Mouse (Mus musculus) stomach, embryonic 15.5 days (tissue): ENCODE measurements around the gene Mapk10. TPM values are rescaled to one million over a fixed set of nuclear protein-coding genes. Genes with fewer than 3 reads are reported as not detected.

Experiments used
- ATAC-seq: fragments of 200-750 bp; cut with Nextera tagmentation; 2 replicates; pipeline ENCODE4 v1.8.0; 2017; ENCODE audit warnings: low read depth, moderate number of reproducible peaks, moderate TSS enrichment; ENCODE audit not compliant: insufficient read depth, low FRiP score
- H3K27ac ChIP-seq: fragments of 300-500 bp; sonication (generic); 2 replicates; pipeline ENCODE4 v1.5.1; 2015; ENCODE audit warnings: mild to moderate bottlenecking, inconsistent platforms
- H3K27me3 ChIP-seq: fragments of 300-500 bp; sonication (generic); replicated peaks from 2 replicates; pipeline ENCODE4 v1.6.1; 2015; ENCODE audit warnings: inconsistent platforms
- H3K36me3 ChIP-seq: fragments of 300-500 bp; sonication (generic); 2 replicates; pipeline ENCODE4 v1.6.1; 2015; ENCODE audit warnings: inconsistent platforms
- H3K4me1 ChIP-seq: fragments of 300-500 bp; sonication (generic); 2 replicates; pipeline ENCODE4 v1.6.1; 2015; ENCODE audit warnings: inconsistent platforms
- H3K4me2 ChIP-seq: fragments of 300-500 bp; sonication (generic); 2 replicates; pipeline ENCODE4 v1.6.1; 2015; ENCODE audit warnings: mild to moderate bottlenecking, inconsistent platforms
- H3K4me3 ChIP-seq: fragments of 300-500 bp; sonication (generic); replicated peaks from 2 replicates; pipeline ENCODE4 v1.5.1; 2015; ENCODE audit warnings: inconsistent platforms
- H3K9ac ChIP-seq: fragments of 300-500 bp; sonication (generic); 2 replicates; pipeline ENCODE4 v1.6.1; 2015; ENCODE audit warnings: inconsistent platforms
- H3K9me3 ChIP-seq: fragments of 300-500 bp; sonication (generic); 2 replicates; pipeline ENCODE4 v1.6.1; 2016; ENCODE audit warnings: inconsistent platforms
- WGBS: fragments of 180-500 bp; shearing (Covaris S2); methylation state at CpG from one replicate; pipeline ENCODE4 v1.1.7; 2015; 5-methylcytosine and 5-hydroxymethylcytosine counted together
- polyA plus RNA-seq: library from polyadenylated mRNA; unstranded; fragments of >200 nt; fragmentation: Nextera tagmentation; extraction: Ambion mirVana; gene quantifications from 2 replicates; pipeline ENCODE4 v1.2.1, GENCODE M21; 2015

The Mapk10 gene
- polyA plus RNA-seq, 1 experiment from 2014 or later = 4.8 TPM

DNA sequence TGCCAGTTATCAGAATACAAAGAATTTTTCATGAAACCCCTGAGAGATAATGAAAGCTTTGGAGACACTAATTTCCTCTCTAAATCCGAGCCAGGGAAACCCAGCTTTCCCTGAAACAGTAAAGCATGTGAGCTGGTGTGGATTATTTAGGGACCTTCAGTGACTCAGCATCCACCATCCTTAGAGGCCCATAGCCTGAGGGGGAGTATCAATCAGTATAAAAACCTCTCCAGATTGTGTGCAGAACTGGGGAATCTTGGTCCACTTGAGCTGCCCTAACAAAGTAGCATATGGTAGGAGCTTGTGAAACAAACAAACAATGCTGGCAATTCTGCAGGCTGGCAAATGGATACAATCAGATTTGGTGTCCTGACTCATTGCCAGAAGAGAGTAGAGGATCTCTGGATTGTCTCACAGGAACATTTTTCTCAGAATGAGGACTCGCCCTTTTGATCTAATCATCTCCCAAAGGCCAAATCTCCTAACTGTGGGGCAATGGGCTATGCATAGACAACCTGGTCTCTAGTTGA, 13.3 kb downstream of the Mapk10 start:
- no peak for ATAC-seq
- Histone ChIP-seq H3K27ac (no peak overlapping the region), H3K9me3 (no peaks in the 10 kb centered on the region), H3K4me1 (no peaks in the 10 kb centered on the region), H3K4me2 (no peak overlapping the region), H3K27me3 (no peaks in the 10 kb centered on the region), H3K4me3 (no peak overlapping the region), H3K36me3 (no peaks in the 10 kb centered on the region), H3K9ac (no peak overlapping the region)
- 71% methylated on average over 2 of the region's 2 CpGs for WGBS

GRCm38 (mm10) chr5:103194549-103194948, 16.6 kb downstream of the Mapk10 start:
- 53% methylated on average over 6 of the region's 6 CpGs for WGBS
- Histone ChIP-seq H3K4me2 (no peak overlapping the region), H3K4me3 (no peak overlapping the region), H3K27ac (no peak overlapping the region), H3K9ac (no peak overlapping the region), H3K9me3 (no peaks in the 10 kb centered on the region), H3K4me1 (no peaks in the 10 kb centered on the region), H3K36me3 (no peaks in the 10 kb centered on the region), H3K27me3 (peaks cover 3% of the 10 kb centered on the region; the same call in 1 of the 2 replicates)
- no peak for ATAC-seq

- no peak overlapping the region for H3K4me2 ChIP-seq
- H3K4me3 ChIP-seq = no peak overlapping the region
- H3K36me3 ChIP-seq = no peaks in the 10 kb centered on the region
- WGBS = 36% methylated on average over 3 of the region's 3 CpGs
- H3K4me1 ChIP-seq = no peaks in the 10 kb centered on the region
- H3K9ac ChIP-seq = no peak overlapping the region
- peaks cover 6% of the 10 kb centered on the region; the same call in 1 of the 2 replicates for H3K27me3 ChIP-seq
- ATAC-seq = peak; percentile 92
- no peak overlapping the region for H3K27ac ChIP-seq
- no peaks in the 10 kb centered on the region for H3K9me3 ChIP-seq
These were observed 17.4 kb downstream of the Mapk10 start for GRCm38 (mm10) chr5:103193700-103194099.

GRCm38 (mm10) chr5:103191577-103191976, 19.6 kb downstream of the Mapk10 start:
- no peak overlapping the region for H3K4me2 ChIP-seq
- no peak overlapping the region for H3K4me3 ChIP-seq
- no peak overlapping the region for H3K27ac ChIP-seq
- no peak for ATAC-seq
- H3K4me1 ChIP-seq = no peaks in the 10 kb centered on the region
- H3K9me3 ChIP-seq = no peaks in the 10 kb centered on the region
- H3K36me3 ChIP-seq = no peaks in the 10 kb centered on the region
- whole genome bisulfite sequencing = 38% methylated on average over 4 of the region's 4 CpGs
- H3K9ac ChIP-seq = no peak overlapping the region
- H3K27me3 ChIP-seq = peaks cover 6% of the 10 kb centered on the region; the same call in 1 of the 2 replicates

- 0 out of 2 replicates have a peak, but pooled peaks cover under 1% of the 10 kb centered on the region for H3K27me3 ChIP-seq
- H3K4me3 ChIP-seq = no peak overlapping the region
- WGBS = 80% methylated on average over 1 of the region's 1 CpGs
- no peak overlapping the region for H3K9ac ChIP-seq
- H3K4me1 ChIP-seq = no peaks in the 10 kb centered on the region
- H3K4me2 ChIP-seq = no peak overlapping the region
- no peaks in the 10 kb centered on the region for H3K9me3 ChIP-seq
- H3K36me3 ChIP-seq = no peaks in the 10 kb centered on the region
- no peak overlapping the region for H3K27ac ChIP-seq
- ATAC-seq = no peak
These were observed 26.9 kb downstream of the Mapk10 start for GRCm38 (mm10) chr5:103184256-103184655.

GRCm38 (mm10) chr5:103181622-103182021, 29.5 kb downstream of the Mapk10 start:
- no peak for ATAC-seq
- Histone ChIP-seq H3K4me1 (no peaks in the 10 kb centered on the region), H3K9me3 (no peaks in the 10 kb centered on the region), H3K27me3 (no peaks in the 10 kb centered on the region), H3K9ac (no peak overlapping the region), H3K27ac (no peak overlapping the region), H3K4me2 (no peak overlapping the region), H3K36me3 (no peaks in the 10 kb centered on the region), H3K4me3 (no peak overlapping the region)
- 89% methylated on average over 10 of the region's 10 CpGs for WGBS

GRCm38 (mm10) chr5:103177010-103177409, 34.1 kb downstream of the Mapk10 start:
- no peak overlapping the region for H3K4me2 ChIP-seq
- 35% methylated on average over 5 of the region's 5 CpGs for WGBS
- no peaks in the 10 kb centered on the region for H3K4me1 ChIP-seq
- no peak overlapping the region for H3K27ac ChIP-seq
- ATAC-seq = no peak
- H3K27me3 ChIP-seq = no peaks in the 10 kb centered on the region
- no peaks in the 10 kb centered on the region for H3K36me3 ChIP-seq
- no peak overlapping the region for H3K9ac ChIP-seq
- H3K9me3 ChIP-seq = no peaks in the 10 kb centered on the region
- H3K4me3 ChIP-seq = no peak overlapping the region

DNA sequence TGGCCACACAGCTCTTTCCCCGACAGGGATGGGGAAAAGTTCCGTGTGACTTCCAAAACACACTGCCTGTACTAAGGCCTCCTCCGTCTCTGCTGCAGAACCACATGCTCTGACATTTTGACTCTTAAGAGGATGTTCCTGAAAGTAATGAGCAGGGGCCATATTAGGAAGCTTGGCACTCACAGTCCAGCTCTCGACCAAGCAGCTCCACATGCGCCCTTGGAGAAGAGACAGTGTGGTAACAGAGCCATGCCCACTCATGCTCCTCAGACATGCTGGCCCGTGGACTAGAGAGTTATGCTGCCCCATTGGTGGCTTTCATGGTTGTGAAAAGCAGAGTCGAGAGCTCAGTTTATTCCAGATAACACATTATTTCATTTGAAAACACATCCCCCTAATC, 35.1 kb downstream of the Mapk10 start:
- H3K4me2 ChIP-seq = no peak overlapping the region
- H3K4me3 ChIP-seq = no peak overlapping the region
- H3K9ac ChIP-seq = no peak overlapping the region
- no peak overlapping the region for H3K27ac ChIP-seq
- H3K4me1 ChIP-seq = no peaks in the 10 kb centered on the region
- no peaks in the 10 kb centered on the region for H3K27me3 ChIP-seq
- H3K36me3 ChIP-seq = no peaks in the 10 kb centered on the region
- no peak for ATAC-seq
- 77% methylated on average over 7 of the region's 7 CpGs for WGBS
- H3K9me3 ChIP-seq = no peaks in the 10 kb centered on the region

GRCm38 (mm10) chr5:103174607-103175006, 36.5 kb downstream of the Mapk10 start:
- Histone ChIP-seq H3K36me3 (no peaks in the 10 kb centered on the region), H3K9me3 (no peaks in the 10 kb centered on the region), H3K4me1 (no peaks in the 10 kb centered on the region), H3K27me3 (no peaks in the 10 kb centered on the region), H3K4me2 (no peak overlapping the region), H3K9ac (no peak overlapping the region), H3K4me3 (no peak overlapping the region), H3K27ac (no peak overlapping the region)
- ATAC-seq = no peak
- 75% methylated on average over 7 of the region's 7 CpGs for WGBS

DNA sequence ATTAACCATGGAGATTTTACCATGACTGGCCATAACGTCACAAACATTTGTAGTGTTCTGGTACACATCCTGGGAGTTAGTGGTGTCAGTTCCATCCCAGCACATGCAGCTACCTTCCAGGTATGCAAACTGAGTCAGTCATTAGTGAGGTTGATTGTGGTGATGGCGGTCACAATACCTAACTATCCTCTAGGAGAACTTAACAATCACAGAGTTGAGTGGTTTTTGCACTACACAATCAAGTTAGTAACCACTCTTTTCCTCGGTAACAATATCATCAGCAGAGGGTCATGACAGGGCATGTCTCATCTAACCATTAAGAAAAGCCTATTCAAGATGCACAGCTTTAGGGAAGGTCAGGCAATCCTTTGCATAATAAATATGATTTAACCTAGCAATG, 39.9 kb downstream of the Mapk10 start:
- H3K9me3 ChIP-seq = no peaks in the 10 kb centered on the region
- no peak overlapping the region for H3K9ac ChIP-seq
- H3K4me2 ChIP-seq = no peak overlapping the region
- no peaks in the 10 kb centered on the region for H3K36me3 ChIP-seq
- no peak for ATAC-seq
- no peaks in the 10 kb centered on the region for H3K27me3 ChIP-seq
- no peaks in the 10 kb centered on the region for H3K4me1 ChIP-seq
- WGBS = 80% methylated on average over 3 of the region's 3 CpGs
- H3K4me3 ChIP-seq = no peak overlapping the region
- no peak overlapping the region for H3K27ac ChIP-seq

- H3K9ac ChIP-seq = no peak overlapping the region
- WGBS = 61% methylated on average over 5 of the region's 5 CpGs
- H3K9me3 ChIP-seq = no peaks in the 10 kb centered on the region
- H3K4me3 ChIP-seq = no peak overlapping the region
- no peaks in the 10 kb centered on the region for H3K36me3 ChIP-seq
- no peak overlapping the region for H3K27ac ChIP-seq
- H3K4me1 ChIP-seq = no peaks in the 10 kb centered on the region
- H3K27me3 ChIP-seq = no peaks in the 10 kb centered on the region
- no peak overlapping the region for H3K4me2 ChIP-seq
- ATAC-seq = no peak
These were observed 43.8 kb downstream of the Mapk10 start for GRCm38 (mm10) chr5:103167371-103167770.

- no peaks in the 10 kb centered on the region for H3K9me3 ChIP-seq
- 78% methylated on average over 2 of the region's 2 CpGs for WGBS
- no peak for ATAC-seq
- H3K4me2 ChIP-seq = no peak overlapping the region
- no peak overlapping the region for H3K27ac ChIP-seq
- no peaks in the 10 kb centered on the region for H3K27me3 ChIP-seq
- no peak overlapping the region for H3K4me3 ChIP-seq
- no peak overlapping the region for H3K9ac ChIP-seq
- no peaks in the 10 kb centered on the region for H3K36me3 ChIP-seq
- H3K4me1 ChIP-seq = no peaks in the 10 kb centered on the region
These were observed 44.4 kb downstream of the Mapk10 start for GRCm38 (mm10) chr5:103166755-103167154.

- 84% methylated on average over 3 of the region's 3 CpGs for WGBS
- ATAC-seq = no peak
These were observed 47.1 kb downstream of the Mapk10 start for GRCm38 (mm10) chr5:103164022-103164421.

More at GRCm38 (mm10) chr5:103164022-103164421, 47.1 kb downstream of the Mapk10 start:
- no peaks in the 10 kb centered on the region for H3K4me1 ChIP-seq
- no peak overlapping the region for H3K4me2 ChIP-seq
- no peaks in the 10 kb centered on the region for H3K9me3 ChIP-seq
- no peaks in the 10 kb centered on the region for H3K27me3 ChIP-seq
- no peak overlapping the region for H3K9ac ChIP-seq
- H3K36me3 ChIP-seq = no peaks in the 10 kb centered on the region
- H3K4me3 ChIP-seq = no peak overlapping the region
- no peak overlapping the region for H3K27ac ChIP-seq
